Mouse (Mus musculus) CH12.LX (cell line): ENCODE results near the gene Hps6.

ENCODE experiments used
- CHD2 ChIP-seq: IDR thresholded peaks from 2 replicates; pipeline ENCODE4 v1.6.1; 2011; ENCODE audit warnings: low read length, improper control_type of control experiment
- CTCF ChIP-seq, 2 experiments: IDR thresholded peaks in 1 of 2; conservative IDR thresholded peaks in 1 of 2; 2 replicates each; pipeline ENCODE4 v1.5.1; 2011 to 2012; ENCODE audit warnings: low read depth in 2 of 2, low read length in 2 of 2, improper control_type of control experiment in 1 of 2, inconsistent platforms in 1 of 2, mild to moderate bottlenecking in 1 of 2, moderate library complexity in 1 of 2
- MAX ChIP-seq: IDR thresholded peaks from 2 replicates; pipeline ENCODE4 v1.6.1; 2011; ENCODE audit warnings: low read length, improper control_type of control experiment
- MEF2A ChIP-seq: IDR thresholded peaks from 2 replicates; pipeline ENCODE4 v1.6.1; 2014; ENCODE audit warnings: low read depth, mild to moderate bottlenecking, inconsistent platforms, low read length, improper control_type of control experiment, borderline replicate concordance
- POLR2A ChIP-seq: IDR thresholded peaks from 2 replicates; pipeline ENCODE4 v1.6.1; 2011; ENCODE audit warnings: low read depth, mild to moderate bottlenecking, improper control_type of control experiment, low read length
- ZC3H11A ChIP-seq: IDR thresholded peaks from 2 replicates; pipeline ENCODE4 v1.6.1; 2012; ENCODE audit warnings: low read depth, mild to moderate bottlenecking, inconsistent platforms, low read length, improper control_type of control experiment

DNA sequence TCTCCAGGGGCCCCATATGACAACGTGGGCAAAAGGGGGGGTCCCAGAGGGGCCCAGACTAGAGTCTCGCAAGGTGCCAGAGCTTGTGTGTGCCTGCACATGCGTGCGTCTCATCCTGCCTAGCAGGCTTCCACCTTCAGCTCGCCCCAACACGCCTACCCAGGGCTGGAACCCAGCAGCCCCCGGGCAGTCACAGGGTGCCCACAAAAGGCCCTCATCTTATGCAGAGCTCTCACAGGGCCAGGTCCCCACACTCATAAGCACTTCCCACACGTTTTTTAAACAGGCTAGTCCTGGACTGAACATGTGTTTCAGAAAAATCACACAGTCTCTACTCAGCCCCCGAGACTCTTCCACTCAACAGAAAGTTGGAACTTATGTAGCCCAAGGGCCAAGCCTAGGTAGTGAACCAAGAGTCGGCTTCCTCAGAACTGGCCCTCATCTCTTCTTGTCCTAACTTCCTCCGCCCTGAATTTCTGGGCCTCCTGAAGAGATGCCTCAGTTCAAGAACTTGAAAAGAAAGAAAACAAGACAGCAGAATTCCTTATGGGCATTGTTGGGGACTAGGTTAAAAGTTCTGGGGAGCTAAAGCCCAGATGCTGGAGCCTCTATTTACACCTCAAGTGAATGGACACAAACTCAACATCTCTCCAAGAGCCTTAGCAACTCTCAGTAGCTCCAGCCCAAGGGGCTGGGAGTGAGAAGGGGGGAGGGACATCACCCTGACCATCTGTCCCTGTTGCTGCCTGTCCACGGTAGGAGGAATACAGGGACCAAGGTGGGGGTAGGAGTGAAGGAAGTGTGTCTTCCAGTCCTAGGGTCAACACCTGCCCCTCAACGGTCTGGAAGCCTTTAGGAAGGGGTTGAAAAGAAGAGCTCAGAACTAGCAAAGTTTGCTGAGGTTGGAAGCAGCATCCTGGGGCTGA is 34.9 kb downstream of the Hps6 start:
- no peak for TF ChIP-seq MEF2A
- TF ChIP-seq POLR2A: no peak
- no peak for TF ChIP-seq MAX
- TF ChIP-seq CHD2: no peak
- TF ChIP-seq ZC3H11A: no peak
- TF ChIP-seq CTCF (conservative IDR thresholded peaks at IDR 0.05 in 1 of 2, IDR thresholded peaks at IDR 0.05 in 1 of 2; ENCODE audit: low read depth in 2 of 2, low read length in 2 of 2): no peak
